Mouse (Mus musculus): ENCODE measurements around the gene Olfr843. TPM values are rescaled to one million over a fixed set of nuclear protein-coding genes. Genes with fewer than 3 reads are reported as not detected.

Gene Olfr843
- not detected for total RNA-seq (2021)
- long read RNA-seq, experiment 1 = 0 reads
- long read RNA-seq, experiment 2 = 0 reads

DNA sequence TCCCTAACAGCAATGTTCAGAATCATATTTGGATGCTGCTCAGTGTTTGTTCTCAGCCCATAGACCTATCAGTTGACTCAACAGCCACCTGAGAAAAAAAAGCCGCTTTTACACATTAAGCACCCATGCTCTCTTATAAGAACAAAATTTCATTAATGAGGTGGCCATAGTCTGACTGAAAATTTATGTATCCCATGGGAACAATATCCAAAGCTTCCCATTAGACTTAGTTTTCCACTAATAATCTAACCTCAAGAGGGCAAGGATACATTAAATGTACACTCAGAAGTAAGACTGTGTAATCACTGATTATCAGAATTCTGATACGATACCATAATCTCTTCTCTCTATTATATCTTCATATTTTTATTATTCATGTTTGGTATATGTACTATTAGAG lies at the start of gene Olfr843:
TSS of gene Olfr843 (minus strand) at position 101 of the 400 bp plus-strand sequence.
- no peak for DNase-seq (ENCODE audit: low spot score)

Other genes with a start within 250 kb of the Olfr843 start
- gene Olfr835, start 219.3 kb downstream of the Olfr843 start, total RNA-seq (2021) = not detected
- not detected for gene Olfr836, start 131.6 kb downstream of the Olfr843 start, total RNA-seq (2021)
- not detected for gene Olfr837, start 115.7 kb downstream of the Olfr843 start, total RNA-seq (2021)
- not detected for gene Olfr839-ps1, start 74.7 kb downstream of the Olfr843 start, total RNA-seq (2021)
- gene Olfr844, start 64.4 kb upstream of the Olfr843 start, total RNA-seq (2021) = not detected
- not detected for gene Olfr845, start 84.5 kb upstream of the Olfr843 start, total RNA-seq (2021)
- gene Olfr846, start 112.0 kb upstream of the Olfr843 start, total RNA-seq (2021) = not detected
- not detected for gene Olfr847, start 126.7 kb upstream of the Olfr843 start, total RNA-seq (2021)
- not detected for gene Olfr849, start 188.3 kb upstream of the Olfr843 start, total RNA-seq (2021)
- not detected for gene Olfr850, start 226.3 kb upstream of the Olfr843 start, total RNA-seq (2021)
- not detected for gene Olfr851, start 241.3 kb upstream of the Olfr843 start, total RNA-seq (2021)

All from gastrocnemius, adult 18-20 months (tissue).